Mouse (Mus musculus) monocyte, adult 5-6 weeks (primary cell): ENCODE results near the gene Shc1. TPM values are rescaled to one million over a fixed set of nuclear protein-coding genes. Genes with fewer than 3 reads are reported as not detected.

Experiments used
- ATAC-seq: fragments of 153-309, 156-312 bp; replicated peaks from 2 replicates; pipeline ENCODE4 v1.8.0; 2017; ENCODE audit warnings: mild to moderate bottlenecking; ENCODE audit not compliant: low TSS enrichment, insufficient number of reproducible peaks, severe bottlenecking, poor library complexity, low FRiP score
- total RNA-seq: library from RNA; stranded (forward); fragments of 200-1000, 200-491, 200-594 nt; gene quantifications from 3 replicates; pipeline ENCODE4 v1.2.3, GENCODE M21; 2017

The Shc1 gene
- total RNA-seq, 1 experiment from 2014 or later: 58.4 TPM

DNA sequence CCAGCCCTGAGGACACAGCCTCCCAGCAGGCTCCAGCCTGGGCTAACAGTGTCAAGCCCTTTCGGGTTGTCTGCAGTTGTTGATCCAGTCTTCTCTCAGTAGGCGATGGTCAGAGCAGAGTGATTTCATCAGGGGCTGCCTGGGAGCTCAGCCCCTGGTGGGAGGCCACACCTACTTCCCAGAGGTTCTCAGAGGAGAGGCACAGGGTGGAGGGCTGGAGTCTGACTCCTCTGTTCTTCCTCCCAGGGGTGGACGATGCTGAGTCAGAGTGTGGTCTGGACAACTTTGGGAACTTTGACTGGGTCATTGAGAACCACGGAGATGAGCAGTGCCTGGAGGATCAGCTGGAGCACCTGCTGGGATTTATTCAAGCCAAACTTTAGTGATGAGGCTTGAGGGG, 50.0 kb downstream of the Shc1 start:
- no peak for ATAC-seq

DNA sequence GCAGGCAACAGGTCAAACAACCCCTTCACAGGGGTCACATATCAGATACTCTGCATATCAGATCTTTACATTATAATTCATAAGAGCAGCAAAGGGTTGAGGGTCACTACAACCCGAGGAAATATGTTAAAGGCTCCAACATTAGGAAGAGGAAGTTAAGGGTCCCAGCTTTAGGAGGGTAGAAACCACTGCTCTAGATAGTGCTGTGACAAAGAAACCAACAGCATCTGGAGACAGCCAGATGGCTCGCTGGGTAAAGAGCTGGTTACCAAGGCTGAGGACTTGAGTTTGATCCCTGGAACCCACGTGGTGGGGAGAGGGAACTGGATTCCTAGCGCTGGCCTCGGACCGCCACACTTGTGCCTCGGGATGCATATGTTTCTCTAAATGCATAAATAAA, 54.0 kb downstream of the Shc1 start:
- ATAC-seq: no peak

DNA sequence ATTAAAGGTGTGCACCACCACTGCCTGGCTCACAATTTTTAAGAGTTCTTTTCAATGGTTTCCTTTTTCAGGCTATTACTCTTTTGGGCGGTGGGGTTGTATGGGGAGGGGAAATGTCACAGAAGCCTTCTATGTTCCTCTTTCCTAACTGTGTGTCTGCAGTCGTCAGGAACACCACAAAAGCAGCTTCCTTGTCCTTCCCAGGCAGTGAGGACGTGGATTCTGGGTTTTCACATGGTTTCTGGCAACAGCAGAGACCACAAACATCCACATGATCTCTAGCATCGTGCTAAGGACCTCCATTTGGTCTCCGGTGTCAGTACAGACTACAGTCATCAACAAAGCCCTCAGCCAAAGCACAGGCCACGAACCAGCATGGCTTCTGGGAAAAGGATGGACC, 55.6 kb downstream of the Shc1 start:
- no peak for ATAC-seq

DNA sequence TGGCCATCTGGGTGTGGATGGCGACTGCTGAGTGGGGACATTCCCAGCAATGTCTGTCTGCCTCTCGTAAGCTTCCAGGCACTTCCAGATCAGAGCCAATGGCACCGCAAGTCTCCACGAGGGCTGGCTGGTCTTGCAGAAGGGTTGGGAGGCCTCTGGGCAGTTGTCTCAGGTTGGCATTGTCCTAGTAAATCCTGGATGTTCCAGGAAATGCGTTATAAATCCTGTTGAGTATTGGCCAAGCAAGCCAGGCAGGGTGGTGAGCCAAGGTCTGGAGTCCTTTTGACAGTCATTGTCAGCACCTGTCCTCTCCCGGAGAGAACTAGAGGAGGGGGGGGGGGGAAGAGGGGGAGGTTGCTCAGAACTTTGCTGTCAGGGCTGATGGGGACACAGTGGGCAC, 60.8 kb downstream of the Shc1 start:
- no peak for ATAC-seq

Other genes starting within 250 kb of the Shc1 start
- 23.2 to 55.0 TPM (median 23.6 TPM) in 3 replicates for gene Scamp3, start 241.0 kb upstream of the Shc1 start, total RNA-seq
- 4.9 to 45.4 TPM (median 15.8 TPM) in 3 replicates for gene Fam189b, start 235.3 kb upstream of the Shc1 start, total RNA-seq
- gene Gba, start 215.5 kb upstream of the Shc1 start, total RNA-seq: 71.9 to 84.9 TPM (median 81.9 TPM) in 3 replicates
- gene Thbs3, start 203.3 kb upstream of the Shc1 start, total RNA-seq: 0.95 to 2.3 TPM (median 1.8 TPM) in 3 replicates
- gene Mtx1, start 191.4 kb upstream of the Shc1 start, total RNA-seq: 42.5 to 61.0 TPM (median 58.7 TPM) in 3 replicates
- 0.85 to 2.2 TPM (median 0.86 TPM) in 3 replicates for gene Muc1, start 189.4 kb upstream of the Shc1 start, total RNA-seq
- 53.3 to 77.9 TPM (median 61.9 TPM) in 3 replicates for gene Krtcap2, start 172.5 kb upstream of the Shc1 start, total RNA-seq
- gene Trim46, start 172.1 kb upstream of the Shc1 start, total RNA-seq: 0.53 to 2.3 TPM in 2 of 3 replicates, not detected in the other
- gene Dpm3, start 159.1 kb upstream of the Shc1 start, total RNA-seq: 67.3 to 102 TPM (median 83.1 TPM) in 3 replicates
- 58.3 to 94.6 TPM (median 67.9 TPM) in 3 replicates for gene Slc50a1, start 147.9 kb upstream of the Shc1 start, total RNA-seq
- gene Efna1, start 137.3 kb upstream of the Shc1 start, total RNA-seq: 0.38 to 0.39 TPM in 2 of 3 replicates, not detected in the other
- gene Efna3, start 95.5 kb upstream of the Shc1 start, total RNA-seq: not detected in 3 replicates
- not detected in 3 replicates for gene Efna4, start 80.4 kb upstream of the Shc1 start, total RNA-seq
- 23.1 to 49.7 TPM (median 33.0 TPM) in 3 replicates for gene Adam15, start 68.4 kb upstream of the Shc1 start, total RNA-seq
- not detected in 3 replicates for gene Dcst2, start 56.5 kb upstream of the Shc1 start, total RNA-seq
- not detected in 3 replicates for gene Dcst1, start 53.2 kb upstream of the Shc1 start, total RNA-seq
- gene Zbtb7b, start 23.7 kb upstream of the Shc1 start, total RNA-seq: 49.4 to 76.6 TPM (median 51.2 TPM) in 3 replicates
- gene Lenep, start 15.7 kb upstream of the Shc1 start, total RNA-seq: 1.4 TPM in 1 of 3 replicates, not detected in the others
- gene Flad1, start 6.6 kb upstream of the Shc1 start, total RNA-seq: 16.5 to 22.8 TPM (median 22.4 TPM) in 3 replicates
- gene Cks1b, start 60 bp upstream of the Shc1 start, total RNA-seq: 7.5 to 10.2 TPM (median 8.1 TPM) in 3 replicates
- gene Pygo2, start 11.8 kb downstream of the Shc1 start, total RNA-seq: 11.0 to 18.5 TPM (median 17.6 TPM) in 3 replicates
- 149 to 190 TPM (median 158 TPM) in 3 replicates for gene Pbxip1, start 18.3 kb downstream of the Shc1 start, total RNA-seq
- 18.0 to 23.5 TPM (median 21.0 TPM) in 3 replicates for gene Pmvk, start 36.1 kb downstream of the Shc1 start, total RNA-seq
- gene Kcnn3, start 101.7 kb downstream of the Shc1 start, total RNA-seq: not detected in 3 replicates